Mouse (Mus musculus) forebrain, embryonic 11.5 days (tissue): ENCODE measurements around the gene Azin2. TPM values are rescaled to one million over a fixed set of nuclear protein-coding genes. Genes with fewer than 3 reads are reported as not detected.

Source experiments
- ATAC-seq: fragments of 200-750 bp; cut with Nextera tagmentation; replicated peaks from 2 replicates; pipeline ENCODE4 v1.8.0; 2017; ENCODE audit warnings: moderate TSS enrichment; ENCODE audit not compliant: low FRiP score
- DNase-seq: peaks from one replicate; pipeline ENCODE4 v3.0.0-alpha.2; 2017; ENCODE audit warnings: low spot score
- H3K27ac ChIP-seq: fragments of 300-500 bp; sonication (generic); 2 replicates; pipeline ENCODE4 v1.5.1; 2014; ENCODE audit warnings: low read depth, low read length
- H3K27me3 ChIP-seq: fragments of 300-500 bp; sonication (generic); 2 replicates; pipeline ENCODE4 v1.6.1; 2014; ENCODE audit warnings: mild to moderate bottlenecking, low read length, mixed read lengths; ENCODE audit not compliant: control insufficient read depth, insufficient read depth
- H3K36me3 ChIP-seq: fragments of 300-500 bp; sonication (generic); 2 replicates; pipeline ENCODE4 v1.6.1; 2014; ENCODE audit warnings: mild to moderate bottlenecking, low read length, moderate library complexity, mixed read lengths; ENCODE audit not compliant: control insufficient read depth, insufficient read depth
- H3K4me1 ChIP-seq: fragments of 300-500 bp; sonication (generic); replicated peaks from 2 replicates; pipeline ENCODE4 v1.6.1; 2014; ENCODE audit warnings: low read length, mixed read lengths; ENCODE audit not compliant: control insufficient read depth, insufficient read depth
- H3K4me2 ChIP-seq: fragments of 300-500 bp; sonication (generic); 2 replicates; pipeline ENCODE4 v1.6.1; 2014; ENCODE audit warnings: low read depth, mild to moderate bottlenecking, low read length, moderate library complexity, mixed read lengths; ENCODE audit not compliant: severe bottlenecking
- H3K4me3 ChIP-seq: fragments of 300-500 bp; sonication (generic); 2 replicates; pipeline ENCODE4 v1.5.1; 2014; ENCODE audit warnings: low read depth, low read length
- H3K9ac ChIP-seq: fragments of 300-500 bp; sonication (generic); 2 replicates; pipeline ENCODE4 v1.6.1; 2014; ENCODE audit warnings: low read length
- H3K9me3 ChIP-seq: fragments of 300-500 bp; sonication (generic); 2 replicates; pipeline ENCODE4 v1.6.1; 2016; ENCODE audit warnings: low read length, mixed read lengths; ENCODE audit not compliant: control insufficient read depth
- WGBS: fragments of 180-500 bp; shearing (Covaris S2); extraction: QIAGEN DNeasy Blood & Tissue Kit; methylation state at CpG from one replicate; pipeline ENCODE4 v1.1.7; 2014; 5-methylcytosine and 5-hydroxymethylcytosine counted together
- polyA plus RNA-seq: library from polyadenylated mRNA; unstranded; fragments of >200 nt; fragmentation: Nextera tagmentation; extraction: Ambion mirVana; gene quantifications from 2 replicates; pipeline ENCODE4 v1.2.1, GENCODE M21; 2014

The Azin2 gene
- polyA plus RNA-seq, 1 experiment from 2014 or later, result 11.5 TPM

- Histone ChIP-seq H3K4me1 (peaks cover 9% of the 10 kb centered on the region), H3K27me3 (no peaks in the 10 kb centered on the region), H3K4me3 (no peak overlapping the region), H3K4me2 (no peak overlapping the region), H3K27ac (no peak overlapping the region), H3K9ac (no peak overlapping the region), H3K9me3 (no peaks in the 10 kb centered on the region), H3K36me3 (peaks cover 2% of the 10 kb centered on the region; the same call in 1 of the 2 replicates)
- no peak for DNase-seq
- ATAC-seq, result no peak
- WGBS, result 89% methylated on average over 8 of the region's 8 CpGs
Measured at GRCm38 (mm10) chr4:128997258-128997657, 35.0 kb upstream of the Azin2 start.

GRCm38 (mm10) chr4:128995238-128995637 is 33.0 kb upstream of the Azin2 start:
- Histone ChIP-seq H3K27me3 (no peaks in the 10 kb centered on the region), H3K9ac (no peak overlapping the region), H3K4me1 (peaks cover 9% of the 10 kb centered on the region), H3K4me3 (no peak overlapping the region), H3K9me3 (no peaks in the 10 kb centered on the region), H3K36me3 (no peaks in the 10 kb centered on the region; the same call in 1 of the 2 replicates), H3K27ac (no peak overlapping the region), H3K4me2 (no peak overlapping the region)
- no peak for DNase-seq
- no peak for ATAC-seq
- 93% methylated on average over 7 of the region's 7 CpGs for WGBS

- no peak for ATAC-seq
- H3K4me3 ChIP-seq, result peak overlapping the region; percentile 78
- no peak overlapping the region for H3K27ac ChIP-seq
- no peaks in the 10 kb centered on the region for H3K9me3 ChIP-seq
- WGBS, result 1% methylated on average over 12 of the region's 12 CpGs
- H3K36me3 ChIP-seq, result no peaks in the 10 kb centered on the region; the same call in 1 of the 2 replicates
- no peaks in the 10 kb centered on the region for H3K27me3 ChIP-seq
- H3K4me1 ChIP-seq, result peaks cover 9% of the 10 kb centered on the region
- peak overlapping the region; percentile 86 for H3K4me2 ChIP-seq
- H3K9ac ChIP-seq, result peak overlapping the region; percentile 85
- peak; percentile 60 for DNase-seq
Measured at GRCm38 (mm10) chr4:128993675-128994074, 31.4 kb upstream of the Azin2 start.

- ATAC-seq, result peak; percentile 99
- WGBS, result under 1% methylated on average over 49 of the region's 49 CpGs
Measured at GRCm38 (mm10) chr4:128993025-128993662, 30.9 kb upstream of the Azin2 start.

GRCm38 (mm10) chr4:128992176-128992575 is 29.9 kb upstream of the Azin2 start:
- Histone ChIP-seq H3K27me3 (no peaks in the 10 kb centered on the region), H3K27ac (no peak overlapping the region), H3K4me2 (no peak overlapping the region), H3K36me3 (no peaks in the 10 kb centered on the region; the same call in 1 of the 2 replicates), H3K4me1 (peaks cover 9% of the 10 kb centered on the region), H3K9ac (no peak overlapping the region), H3K9me3 (no peaks in the 10 kb centered on the region), H3K4me3 (no peak overlapping the region)
- DNase-seq (no peak), ATAC-seq (no peak)
- 95% methylated on average over 3 of the region's 3 CpGs for WGBS

More at GRCm38 (mm10) chr4:128993025-128993662, 30.9 kb upstream of the Azin2 start:
- H3K9me3 ChIP-seq, result no peaks in the 10 kb centered on the region
- H3K4me2 ChIP-seq, result peak overlapping the region; percentile 86
- H3K27me3 ChIP-seq, result no peaks in the 10 kb centered on the region
- peak overlapping the region; percentile 85 for H3K9ac ChIP-seq
- H3K27ac ChIP-seq, result no peak overlapping the region
- H3K4me1 ChIP-seq, result peaks cover 9% of the 10 kb centered on the region
- no peaks in the 10 kb centered on the region; the same call in 1 of the 2 replicates for H3K36me3 ChIP-seq
- H3K4me3 ChIP-seq, result peak overlapping the region; percentile 78
- DNase-seq, result peak; percentile 96

- ATAC-seq, result no peak
- WGBS, result 92% methylated on average over 9 of the region's 9 CpGs
- no peaks in the 10 kb centered on the region for H3K9me3 ChIP-seq
- no peak within 1 kb of the TSS for H3K27ac ChIP-seq
- no peak within 1 kb of the TSS for H3K4me3 ChIP-seq
- no peak within 1 kb of the TSS for H3K4me2 ChIP-seq
- H3K9ac ChIP-seq, result peak within 1 kb of the TSS; percentile 35; the same call in 1 of the 2 replicates
- DNase-seq, result no peak
- no peaks in the 10 kb centered on the region; the same call in 1 of the 2 replicates for H3K36me3 ChIP-seq
- H3K27me3 ChIP-seq, result no peaks in the 10 kb centered on the region
- H3K4me1 ChIP-seq, result peaks cover 9% of the 10 kb centered on the region
Measured at GRCm38 (mm10) chr4:128991500-128992008, 29.3 kb upstream of the Azin2 start, which contains the start of gene Ak2. Gene Ak2, plus strand, starts transcription at chr4:128991958.

GRCm38 (mm10) chr4:128989678-128990077 is 27.4 kb upstream of the Azin2 start:
- DNase-seq (no peak), ATAC-seq (no peak)
- no peaks in the 10 kb centered on the region for H3K27me3 ChIP-seq
- whole genome bisulfite sequencing, result 75% methylated on average over 11 of the region's 11 CpGs
- H3K4me2 ChIP-seq, result no peak overlapping the region
- H3K9me3 ChIP-seq, result no peaks in the 10 kb centered on the region
- no peak overlapping the region for H3K4me3 ChIP-seq
- H3K9ac ChIP-seq, result no peak overlapping the region
- no peak overlapping the region for H3K27ac ChIP-seq
- no peaks in the 10 kb centered on the region for H3K36me3 ChIP-seq
- peaks cover 9% of the 10 kb centered on the region for H3K4me1 ChIP-seq

GRCm38 (mm10) chr4:128988911-128989310 is 26.7 kb upstream of the Azin2 start:
- DNase-seq, result no peak
- ATAC-seq, result no peak
- H3K36me3 ChIP-seq, result no peaks in the 10 kb centered on the region
- no peaks in the 10 kb centered on the region for H3K27me3 ChIP-seq
- H3K9me3 ChIP-seq, result no peaks in the 10 kb centered on the region
- 47% methylated on average over 3 of the region's 3 CpGs for WGBS
- no peak overlapping the region for H3K4me3 ChIP-seq
- no peak overlapping the region for H3K4me2 ChIP-seq
- no peak overlapping the region for H3K27ac ChIP-seq
- peaks cover 2% of the 10 kb centered on the region; the same call in 1 of the 2 replicates for H3K4me1 ChIP-seq
- no peak overlapping the region for H3K9ac ChIP-seq

GRCm38 (mm10) chr4:128984600-128984999 is 22.4 kb upstream of the Azin2 start:
- no peak overlapping the region for H3K4me3 ChIP-seq
- no peaks in the 10 kb centered on the region for H3K36me3 ChIP-seq
- no peaks in the 10 kb centered on the region for H3K9me3 ChIP-seq
- DNase-seq (no peak), ATAC-seq (no peak)
- 87% methylated on average over 3 of the region's 3 CpGs for WGBS
- H3K27me3 ChIP-seq, result no peaks in the 10 kb centered on the region
- no peak overlapping the region for H3K27ac ChIP-seq
- H3K4me2 ChIP-seq, result no peak overlapping the region
- H3K9ac ChIP-seq, result no peak overlapping the region
- H3K4me1 ChIP-seq, result no peaks in the 10 kb centered on the region
